Mouse (Mus musculus) midbrain, embryonic 10.5 days (tissue): ENCODE data around the gene Bcl11a. TPM values are rescaled to one million over a fixed set of nuclear protein-coding genes. Genes with fewer than 3 reads are reported as not detected.

Experiments used
- DNase-seq: peaks from one replicate; pipeline ENCODE4 v3.0.0-alpha.2; 2017; ENCODE audit warnings: low spot score
- H3K27ac ChIP-seq: fragments of 300-500 bp; sonication (generic); replicated peaks from 2 replicates; pipeline ENCODE4 v1.5.1; 2016; ENCODE audit warnings: mild to moderate bottlenecking
- H3K27me3 ChIP-seq: fragments of 300-500 bp; sonication (generic); 2 replicates; pipeline ENCODE4 v1.6.1; 2016; ENCODE audit warnings: low read depth, mild to moderate bottlenecking; ENCODE audit not compliant: poor library complexity, severe bottlenecking
- H3K36me3 ChIP-seq: fragments of 300-500 bp; sonication (generic); 2 replicates; pipeline ENCODE4 v1.6.1; 2016; ENCODE audit warnings: mild to moderate bottlenecking, moderate library complexity
- H3K4me1 ChIP-seq: fragments of 300-500 bp; sonication (generic); 2 replicates; pipeline ENCODE4 v1.6.1; 2016
- H3K4me3 ChIP-seq: fragments of 300-500 bp; sonication (generic); 2 replicates; pipeline ENCODE4 v1.5.1; 2016; ENCODE audit warnings: mild to moderate bottlenecking, moderate library complexity
- H3K9me3 ChIP-seq: fragments of 300-500 bp; sonication (generic); replicated peaks from 2 replicates; pipeline ENCODE4 v1.6.1; 2016; ENCODE audit warnings: mild to moderate bottlenecking
- WGBS: fragments of 180-500 bp; shearing (Covaris S2); methylation state at CpG from one replicate; pipeline ENCODE4 v1.1.7; 2016; 5-methylcytosine and 5-hydroxymethylcytosine counted together
- polyA plus RNA-seq: library from polyadenylated mRNA; unstranded; fragments of >200 nt; fragmentation: Nextera tagmentation; extraction: Ambion mirVana; gene quantifications from 2 replicates; pipeline ENCODE4 v1.2.1, GENCODE M21; 2016

The Bcl11a gene
- polyA plus RNA-seq, 1 experiment from 2014 or later: 15.8 TPM

DNA sequence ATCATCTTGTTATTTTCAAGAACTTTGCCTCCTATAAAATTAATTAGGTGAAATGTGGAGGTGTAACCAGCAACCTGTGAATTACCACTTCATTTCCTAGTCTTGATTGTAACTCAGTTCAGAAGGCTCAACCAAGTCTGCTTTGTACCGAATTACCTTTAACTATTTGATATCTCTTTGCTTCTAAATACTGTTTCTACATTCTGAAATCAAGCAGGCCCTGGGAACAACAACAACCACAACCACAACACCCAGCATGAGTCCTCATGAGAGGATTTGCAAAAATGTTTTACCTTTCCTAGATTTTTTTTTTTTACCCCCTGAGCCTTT is 5.2 kb downstream of the Bcl11a start:
- peaks cover 62% of the 10 kb centered on the region for H3K27me3 ChIP-seq
- H3K36me3 ChIP-seq: peaks cover 30% of the 10 kb centered on the region
- no peak for DNase-seq
- H3K4me3 ChIP-seq: no peak overlapping the region
- WGBS: 39% methylated on average over 1 of the region's 1 CpGs
- H3K4me1 ChIP-seq: peaks cover 52% of the 10 kb centered on the region
- no peaks in the 10 kb centered on the region for H3K9me3 ChIP-seq
- no peak overlapping the region for H3K27ac ChIP-seq

DNA sequence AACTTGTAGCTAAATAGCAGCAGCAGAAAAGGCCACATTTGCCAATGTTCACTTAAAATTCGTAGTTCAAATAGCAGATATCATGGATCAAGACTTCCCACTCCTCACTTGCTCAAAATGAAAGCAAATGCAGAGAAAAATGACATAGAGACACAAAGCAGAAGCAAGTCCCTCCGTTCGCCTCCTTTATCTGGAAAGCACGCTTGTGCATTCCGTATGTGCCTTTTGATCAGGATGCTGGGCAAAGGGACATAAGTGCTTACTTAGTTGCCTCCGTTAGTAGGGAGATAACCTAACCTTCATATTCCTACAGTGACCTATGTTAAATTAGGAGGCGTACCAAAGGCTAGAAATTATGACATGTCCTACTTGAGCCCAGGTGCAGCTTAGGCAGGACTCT is 5.6 kb downstream of the Bcl11a start:
- H3K9me3 ChIP-seq: no peaks in the 10 kb centered on the region
- H3K4me3 ChIP-seq: no peak overlapping the region
- H3K36me3 ChIP-seq: peaks cover 32% of the 10 kb centered on the region
- peaks cover 66% of the 10 kb centered on the region for H3K27me3 ChIP-seq
- WGBS: 72% methylated on average over 7 of the region's 7 CpGs
- H3K27ac ChIP-seq: no peak overlapping the region
- H3K4me1 ChIP-seq: peaks cover 56% of the 10 kb centered on the region
- DNase-seq: peak; percentile 6

DNA sequence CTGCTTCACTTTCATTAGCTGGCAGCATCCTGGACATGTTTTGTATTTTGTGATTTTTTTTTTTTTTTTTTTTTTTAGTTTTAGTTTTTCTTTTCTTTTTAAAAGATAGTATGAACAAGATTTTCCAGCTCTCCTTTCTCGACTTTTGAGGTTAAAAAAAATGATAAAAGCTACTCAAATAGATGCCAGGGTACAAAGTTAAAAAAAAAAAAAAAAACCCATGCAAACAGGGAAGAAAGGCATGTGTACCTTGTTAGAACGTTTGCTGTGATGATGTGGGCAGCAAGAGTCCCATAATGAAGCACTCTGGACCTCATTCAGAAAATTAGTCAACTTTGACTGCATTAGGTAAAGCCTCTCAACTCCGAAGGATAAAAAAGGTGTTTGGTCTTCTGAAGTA is 6.2 kb downstream of the Bcl11a start:
- peaks cover 70% of the 10 kb centered on the region for H3K27me3 ChIP-seq
- no peaks in the 10 kb centered on the region for H3K9me3 ChIP-seq
- H3K36me3 ChIP-seq: peaks cover 35% of the 10 kb centered on the region
- whole genome bisulfite sequencing: 73% methylated on average over 3 of the region's 3 CpGs
- peaks cover 60% of the 10 kb centered on the region for H3K4me1 ChIP-seq
- H3K27ac ChIP-seq: no peak overlapping the region
- H3K4me3 ChIP-seq: no peak overlapping the region
- DNase-seq: peak; percentile 3

DNA sequence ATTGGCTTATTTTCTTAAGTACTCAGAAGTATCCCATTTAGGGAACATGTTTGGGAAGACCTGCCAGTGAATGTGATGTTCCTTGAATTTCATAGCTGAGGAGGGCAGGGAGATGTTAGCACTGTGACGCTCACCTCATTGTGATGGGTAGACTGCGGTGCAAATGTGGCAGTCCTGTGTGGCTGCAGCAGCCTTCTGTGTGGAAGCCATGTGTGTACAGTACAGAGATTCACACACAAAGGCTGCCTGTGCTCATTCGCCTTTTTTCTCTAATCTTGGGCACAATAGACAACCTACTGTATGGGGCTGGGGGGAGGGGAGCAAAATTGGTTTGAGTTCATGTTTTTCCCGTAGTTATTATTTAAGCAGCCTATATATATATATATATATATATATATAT is 6.7 kb downstream of the Bcl11a start:
- Histone ChIP-seq H3K9me3 (no peaks in the 10 kb centered on the region), H3K4me1 (peaks cover 61% of the 10 kb centered on the region), H3K27me3 (peaks cover 75% of the 10 kb centered on the region), H3K27ac (no peak overlapping the region), H3K4me3 (no peak overlapping the region), H3K36me3 (peaks cover 38% of the 10 kb centered on the region)
- peak; percentile 8 for DNase-seq
- 89% methylated on average over 4 of the region's 4 CpGs for WGBS

DNA sequence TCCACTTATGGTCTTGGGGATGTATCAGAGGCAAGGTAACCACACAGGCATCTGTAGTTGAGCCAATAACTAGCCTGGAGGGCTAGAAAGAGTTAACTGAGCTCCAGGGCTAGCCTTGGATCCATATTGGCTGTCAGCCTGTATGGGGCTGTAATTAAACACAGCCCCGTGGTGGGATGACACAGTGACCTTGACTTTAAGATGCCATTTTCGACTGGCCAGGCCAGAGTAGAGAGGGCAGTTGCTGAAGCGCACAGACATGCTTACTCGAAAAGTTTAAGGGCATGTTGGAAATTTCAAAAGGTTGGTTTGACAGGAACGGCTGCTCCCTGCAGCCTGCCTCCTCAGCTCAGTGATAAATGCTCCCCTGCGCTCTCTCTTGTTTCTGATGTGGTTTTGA is 8.1 kb downstream of the Bcl11a start:
- Histone ChIP-seq H3K4me1 (peaks cover 54% of the 10 kb centered on the region), H3K4me3 (no peak overlapping the region), H3K36me3 (peaks cover 46% of the 10 kb centered on the region), H3K27ac (no peak overlapping the region), H3K9me3 (no peaks in the 10 kb centered on the region), H3K27me3 (peaks cover 76% of the 10 kb centered on the region)
- no peak for DNase-seq
- 73% methylated on average over 6 of the region's 6 CpGs for WGBS

DNA sequence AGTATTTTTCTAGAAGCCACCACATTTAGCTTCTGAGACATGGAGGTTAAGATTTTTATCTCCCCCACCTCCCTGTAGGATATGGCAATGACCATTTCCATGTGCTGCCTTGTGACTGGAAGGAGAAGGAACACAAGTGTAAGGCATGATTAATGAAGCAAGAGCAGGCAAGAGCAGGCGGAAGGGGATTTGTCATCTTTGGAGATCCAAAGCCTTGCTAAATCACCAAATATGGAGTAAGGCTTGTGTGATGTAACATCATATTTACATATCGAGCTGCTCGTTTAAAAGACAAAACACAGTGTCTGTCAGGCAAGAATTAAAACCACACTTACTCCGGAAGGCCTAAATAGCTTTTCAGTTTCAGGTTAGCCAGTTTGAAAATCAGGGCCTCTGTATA is 9.2 kb downstream of the Bcl11a start:
- peaks cover 85% of the 10 kb centered on the region for H3K27me3 ChIP-seq
- peaks cover 49% of the 10 kb centered on the region for H3K4me1 ChIP-seq
- no peak overlapping the region for H3K4me3 ChIP-seq
- H3K9me3 ChIP-seq: no peaks in the 10 kb centered on the region
- peaks cover 46% of the 10 kb centered on the region for H3K36me3 ChIP-seq
- peak; percentile 6 for DNase-seq
- WGBS: 84% methylated on average over 4 of the region's 4 CpGs
- H3K27ac ChIP-seq: no peak overlapping the region

DNA sequence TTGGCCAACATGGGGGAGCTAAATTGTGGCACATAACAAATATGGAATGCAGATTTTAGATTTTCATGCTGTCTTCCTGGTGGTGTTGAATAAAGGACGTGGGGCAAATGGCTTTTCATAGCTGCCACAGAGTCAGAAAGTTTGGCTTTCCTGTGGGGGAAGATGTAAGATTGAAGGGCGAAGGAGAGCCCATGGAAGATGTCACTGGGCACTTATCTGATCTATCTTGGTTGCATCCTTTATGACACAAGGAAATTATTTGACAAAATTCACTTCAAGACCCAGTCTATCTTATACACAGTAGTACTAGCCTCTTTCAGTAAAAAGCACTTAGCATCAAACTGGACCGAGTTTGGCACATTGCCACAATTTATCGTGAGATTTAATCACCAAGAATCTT is 12.6 kb downstream of the Bcl11a start:
- WGBS: 90% methylated on average over 4 of the region's 4 CpGs
- Histone ChIP-seq H3K36me3 (peaks cover 47% of the 10 kb centered on the region), H3K27ac (no peak overlapping the region), H3K4me1 (peaks cover 46% of the 10 kb centered on the region), H3K27me3 (peaks cover 81% of the 10 kb centered on the region), H3K4me3 (no peak overlapping the region), H3K9me3 (no peaks in the 10 kb centered on the region)
- DNase-seq: no peak

DNA sequence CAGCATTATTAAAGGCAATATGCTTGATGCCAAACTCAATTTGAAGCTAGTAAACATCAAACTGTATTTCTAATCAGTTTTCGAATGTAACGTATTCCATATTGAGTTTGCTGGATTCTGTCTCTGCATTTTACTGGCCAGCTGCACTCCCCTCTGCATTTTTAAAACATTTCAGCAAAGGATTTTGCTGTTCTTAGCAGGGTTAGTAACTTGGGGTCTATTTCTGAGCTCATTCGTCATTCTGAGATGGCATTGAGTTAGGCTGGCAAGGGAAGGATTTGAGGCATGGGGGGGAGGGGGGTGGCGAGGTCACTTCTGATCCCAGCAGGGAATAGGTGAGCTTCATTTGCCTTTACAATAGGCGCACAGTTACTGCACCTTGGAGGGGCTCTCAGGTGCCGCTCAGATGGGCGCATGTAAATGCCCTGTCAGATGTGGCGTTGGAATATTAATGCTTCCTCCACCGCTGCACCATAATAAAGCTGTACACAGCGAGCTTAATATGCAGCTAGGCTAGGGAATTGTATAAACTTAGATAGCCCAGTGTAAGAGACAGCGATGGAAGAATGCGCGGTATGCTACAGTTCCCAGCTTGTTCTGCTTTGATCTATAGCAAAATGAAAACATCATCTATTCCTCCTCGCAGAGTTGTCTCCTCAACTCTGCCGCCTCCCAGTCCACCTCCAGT is 13.7 kb downstream of the Bcl11a start:
- no peak overlapping the region for H3K27ac ChIP-seq
- 29% methylated on average over 15 of the region's 15 CpGs for WGBS
- H3K36me3 ChIP-seq: peaks cover 36% of the 10 kb centered on the region; the same call in 1 of the 2 replicates

DNA sequence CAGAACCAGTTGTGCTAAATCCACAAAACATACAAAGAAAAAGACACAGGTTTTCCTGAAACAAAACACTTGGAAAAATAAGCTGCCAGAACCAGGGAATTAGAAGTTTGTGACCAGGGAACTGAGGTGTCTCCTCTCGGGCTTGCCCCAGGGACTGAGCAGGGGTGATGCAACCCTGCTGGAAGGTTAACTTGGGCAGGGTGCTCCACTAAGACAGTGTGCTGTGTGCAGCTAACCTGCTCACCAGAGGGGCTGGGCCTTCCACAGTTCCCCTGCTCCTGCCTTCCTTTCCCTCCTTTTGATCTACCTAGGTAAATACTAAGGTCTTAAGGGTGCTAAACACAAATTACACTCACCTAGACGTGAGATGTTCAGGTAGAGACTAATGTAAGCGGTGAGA is 14.8 kb downstream of the Bcl11a start:
- Histone ChIP-seq H3K27me3 (peaks cover 63% of the 10 kb centered on the region), H3K9me3 (no peaks in the 10 kb centered on the region), H3K27ac (no peak overlapping the region), H3K36me3 (peaks cover 26% of the 10 kb centered on the region; the same call in 1 of the 2 replicates), H3K4me3 (no peak overlapping the region), H3K4me1 (peaks cover 60% of the 10 kb centered on the region)
- 52% methylated on average over 3 of the region's 3 CpGs for WGBS
- no peak for DNase-seq

More for the DNA sequence above, 13.7 kb downstream of the Bcl11a start:
- H3K9me3 ChIP-seq: no peaks in the 10 kb centered on the region
- H3K4me1 ChIP-seq: peaks cover 53% of the 10 kb centered on the region
- peak; percentile 11 for DNase-seq
- H3K4me3 ChIP-seq: no peak overlapping the region
- H3K27me3 ChIP-seq: peaks cover 73% of the 10 kb centered on the region

DNA sequence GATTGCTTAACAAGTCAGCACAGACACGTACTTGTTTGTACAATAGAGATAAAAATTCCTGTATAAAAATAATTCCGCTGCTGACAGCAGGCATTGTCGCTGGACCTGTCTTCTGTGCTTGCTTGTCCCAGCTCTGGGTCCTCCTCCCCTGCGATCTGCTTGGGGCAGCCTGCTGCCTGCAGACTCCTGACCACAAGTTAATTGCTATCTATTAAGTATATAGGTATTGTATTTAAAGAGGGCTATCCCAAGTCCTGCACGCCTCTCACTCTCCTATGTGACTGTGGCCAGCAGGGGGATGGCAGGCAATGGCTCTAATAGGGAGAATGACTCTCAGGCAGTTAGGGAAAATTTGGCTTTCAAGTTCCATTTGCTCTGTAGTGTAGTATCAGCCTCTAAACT is 16.2 kb downstream of the Bcl11a start:
- Histone ChIP-seq H3K27me3 (peaks cover 50% of the 10 kb centered on the region), H3K4me1 (peaks cover 51% of the 10 kb centered on the region), H3K4me3 (no peak overlapping the region), H3K36me3 (peaks cover 17% of the 10 kb centered on the region; the same call in 1 of the 2 replicates), H3K27ac (no peak overlapping the region), H3K9me3 (no peaks in the 10 kb centered on the region)
- DNase-seq: no peak
- 63% methylated on average over 5 of the region's 5 CpGs for WGBS

DNA sequence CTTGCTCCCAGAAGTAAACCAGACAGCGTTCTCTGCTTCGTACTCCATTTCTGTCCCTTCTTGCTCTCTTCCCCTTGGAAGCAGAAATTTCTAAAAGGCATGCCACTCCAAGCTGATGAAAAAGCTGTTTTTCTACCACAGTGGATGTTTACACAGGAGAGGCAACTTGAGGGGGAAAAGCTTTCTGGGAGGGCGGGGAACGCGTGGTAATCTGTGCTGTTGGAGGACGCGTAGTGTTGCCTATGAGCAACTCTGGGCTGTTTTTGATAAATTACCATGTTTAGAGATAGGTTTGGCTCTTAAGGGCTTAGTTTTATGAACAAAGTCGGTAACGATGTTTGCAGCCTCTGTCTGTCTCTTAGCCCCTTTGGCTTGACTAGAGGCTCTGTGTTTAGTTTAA is 17.4 kb downstream of the Bcl11a start:
- H3K27me3 ChIP-seq: peaks cover 38% of the 10 kb centered on the region
- peaks cover 7% of the 10 kb centered on the region; the same call in 1 of the 2 replicates for H3K36me3 ChIP-seq
- peaks cover 51% of the 10 kb centered on the region for H3K4me1 ChIP-seq
- H3K9me3 ChIP-seq: no peaks in the 10 kb centered on the region
- WGBS: 63% methylated on average over 9 of the region's 9 CpGs
- no peak overlapping the region for H3K4me3 ChIP-seq
- H3K27ac ChIP-seq: no peak overlapping the region
- DNase-seq: no peak

DNA sequence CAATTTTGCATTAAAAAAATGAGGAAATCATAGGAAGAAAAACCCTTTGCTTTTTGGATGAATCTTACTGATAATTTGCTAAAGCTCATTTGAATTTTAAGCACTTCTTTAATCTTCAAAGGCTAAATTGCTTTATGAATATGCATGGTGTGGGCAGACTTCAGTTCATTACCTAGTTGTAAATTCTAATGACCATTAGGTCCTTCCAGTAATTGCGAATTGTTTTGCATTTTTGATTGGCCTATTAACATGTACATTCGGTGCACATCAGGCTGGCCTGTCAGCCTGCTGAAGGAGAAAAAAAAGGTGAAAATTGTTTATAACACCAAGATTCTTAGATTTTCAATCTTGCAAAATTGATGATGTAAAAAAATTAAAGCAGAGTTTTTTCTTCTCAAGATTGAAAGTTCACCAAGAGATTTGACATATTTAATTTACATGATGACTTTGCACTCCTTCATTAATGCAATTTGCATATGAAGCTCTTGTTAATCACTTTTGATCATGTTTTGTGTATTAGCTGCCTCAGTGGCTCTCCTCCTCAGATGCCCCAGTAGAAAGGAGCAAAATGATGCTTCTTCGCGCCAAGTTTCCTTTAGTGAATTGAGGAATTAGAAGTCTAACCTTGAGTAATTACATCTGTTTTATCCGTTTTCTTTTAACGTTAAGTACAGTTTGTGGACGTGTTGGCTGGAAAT is 17.9 kb downstream of the Bcl11a start:
- Histone ChIP-seq H3K9me3 (no peaks in the 10 kb centered on the region), H3K4me3 (no peak overlapping the region), H3K4me1 (peaks cover 54% of the 10 kb centered on the region), H3K36me3 (peaks cover 6% of the 10 kb centered on the region; the same call in 1 of the 2 replicates), H3K27me3 (peaks cover 33% of the 10 kb centered on the region), H3K27ac (no peak overlapping the region)
- no peak for DNase-seq
- 78% methylated on average over 7 of the region's 7 CpGs for WGBS

DNA sequence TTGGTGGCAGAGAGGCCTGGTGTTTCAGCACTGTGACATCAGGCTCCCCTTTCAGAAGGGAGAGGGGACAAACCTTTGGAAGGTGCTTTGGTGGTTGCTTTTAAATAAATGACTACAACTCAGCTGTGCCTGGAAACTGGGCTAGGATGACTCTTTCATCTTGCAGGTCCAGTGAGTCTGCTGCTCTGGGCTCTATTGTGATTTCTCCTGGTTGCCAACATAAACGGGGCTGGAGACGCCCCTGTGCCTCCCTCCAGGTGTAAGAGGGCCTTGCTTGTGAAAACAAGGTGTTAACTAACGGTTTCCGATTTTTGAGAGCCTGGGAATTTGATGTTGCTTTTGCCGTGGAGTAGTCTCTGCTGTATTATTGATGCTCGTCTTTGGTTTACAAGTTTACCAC is 18.6 kb downstream of the Bcl11a start:
- Histone ChIP-seq H3K4me3 (no peak overlapping the region), H3K27ac (no peak overlapping the region), H3K9me3 (no peaks in the 10 kb centered on the region), H3K27me3 (peaks cover 27% of the 10 kb centered on the region), H3K36me3 (peaks cover 6% of the 10 kb centered on the region; the same call in 1 of the 2 replicates), H3K4me1 (peaks cover 53% of the 10 kb centered on the region)
- DNase-seq: no peak
- WGBS: 52% methylated on average over 6 of the region's 6 CpGs
